Mouse (Mus musculus) stomach, postnatal 0 days (tissue): ENCODE measurements around the gene Tab2. TPM values are rescaled to one million over a fixed set of nuclear protein-coding genes. Genes with fewer than 3 reads are reported as not detected.

Source experiments
- ATAC-seq: fragments of 200-750 bp; cut with Nextera tagmentation; 2 replicates; pipeline ENCODE4 v1.8.0; 2017; ENCODE audit not compliant: low FRiP score, low TSS enrichment
- DNase-seq: peaks from one replicate; pipeline ENCODE4 v3.0.0-alpha.2; 2016; ENCODE audit warnings: low spot score
- H3K27ac ChIP-seq: fragments of 300-500 bp; sonication (generic); replicated peaks from 2 replicates; pipeline ENCODE4 v1.5.1; 2014; ENCODE audit warnings: mild to moderate bottlenecking, control low read depth
- H3K27me3 ChIP-seq: fragments of 300-500 bp; sonication (generic); 2 replicates; pipeline ENCODE4 v1.6.1; 2014; ENCODE audit warnings: low read length; ENCODE audit not compliant: control insufficient read depth, insufficient read depth
- H3K36me3 ChIP-seq: fragments of 300-500 bp; sonication (generic); 2 replicates; pipeline ENCODE4 v1.6.1; 2014; ENCODE audit warnings: low read length, mixed read lengths; ENCODE audit not compliant: control insufficient read depth, insufficient read depth
- H3K4me1 ChIP-seq: fragments of 300-500 bp; sonication (generic); replicated peaks from 2 replicates; pipeline ENCODE4 v1.6.1; 2014; ENCODE audit warnings: antibody characterized with exemption; ENCODE audit not compliant: control insufficient read depth, insufficient read depth
- H3K4me2 ChIP-seq: fragments of 300-500 bp; sonication (generic); replicated peaks from 2 replicates; pipeline ENCODE4 v1.6.1; 2014; ENCODE audit warnings: low read depth, mild to moderate bottlenecking, control low read depth, moderate library complexity
- H3K4me3 ChIP-seq: fragments of 300-500 bp; sonication (generic); 2 replicates; pipeline ENCODE4 v1.5.1; 2014; ENCODE audit warnings: low read depth, low read length, control low read depth
- H3K9ac ChIP-seq: fragments of 300-500 bp; sonication (generic); 2 replicates; pipeline ENCODE4 v1.6.1; 2014; ENCODE audit warnings: mild to moderate bottlenecking, low read length, control low read depth, mixed read lengths
- H3K9me3 ChIP-seq: fragments of 300-500 bp; sonication (generic); 2 replicates; pipeline ENCODE4 v1.6.1; 2016; ENCODE audit warnings: low read length; ENCODE audit not compliant: control insufficient read depth
- CTCF ChIP-seq: IDR thresholded peaks from 2 replicates; pipeline ENCODE4 v1.5.1; 2016; ENCODE audit warnings: antibody characterized with exemption, low read depth, mild to moderate bottlenecking, moderate library complexity
- EP300 ChIP-seq: optimal IDR thresholded peaks from 2 replicates; pipeline ENCODE3; 2016; ENCODE audit warnings: antibody characterized with exemption
- WGBS: fragments of 180-500 bp; shearing (Covaris S2); extraction: QIAGEN DNeasy Blood & Tissue Kit; methylation state at CpG from one replicate; pipeline ENCODE4 v1.1.7; 2014; 5-methylcytosine and 5-hydroxymethylcytosine counted together
- polyA plus RNA-seq: library from polyadenylated mRNA; unstranded; fragments of >200 nt; fragmentation: Nextera tagmentation; extraction: Ambion mirVana; gene quantifications from 2 replicates; pipeline ENCODE4 v1.2.1, GENCODE M21; 2015

The Tab2 gene
- polyA plus RNA-seq, 1 experiment from 2014 or later = 10.1 TPM

GRCm38 (mm10) chr10:7861259-7861936 lies 94.6 kb downstream of the Tab2 start:
- Histone ChIP-seq H3K9me3 (no peaks in the 10 kb centered on the region), H3K27ac (no peak overlapping the region), H3K27me3 (no peaks in the 10 kb centered on the region), H3K9ac (no peak overlapping the region), H3K36me3 (no peaks in the 10 kb centered on the region), H3K4me1 (no peaks in the 10 kb centered on the region), H3K4me3 (no peak overlapping the region), H3K4me2 (no peak overlapping the region)
- ATAC-seq (no peak), DNase-seq (no peak)
- WGBS = 72% methylated on average over 14 of the region's 14 CpGs
- TF ChIP-seq CTCF (no peak), EP300 (no peak)

GRCm38 (mm10) chr10:7860494-7860893 lies 95.5 kb downstream of the Tab2 start:
- H3K4me3 ChIP-seq = no peak overlapping the region
- WGBS = 87% methylated on average over 7 of the region's 7 CpGs
- H3K9me3 ChIP-seq = no peaks in the 10 kb centered on the region
- H3K27ac ChIP-seq = no peak overlapping the region
- no peak for TF ChIP-seq EP300
- TF ChIP-seq CTCF = no peak
- no peaks in the 10 kb centered on the region for H3K36me3 ChIP-seq
- H3K27me3 ChIP-seq = no peaks in the 10 kb centered on the region
- no peaks in the 10 kb centered on the region for H3K4me1 ChIP-seq
- DNase-seq = no peak
- no peak overlapping the region for H3K9ac ChIP-seq
- H3K4me2 ChIP-seq = no peak overlapping the region
- ATAC-seq = no peak

Other genes with a start within 250 kb of the Tab2 start
- gene Katna1, start 230.2 kb downstream of the Tab2 start, polyA plus RNA-seq = 40.2 and 42.5 TPM in 2 replicates
- 88.8 and 95.0 TPM in 2 replicates for gene Ginm1, start 163.4 kb downstream of the Tab2 start, polyA plus RNA-seq
- 21.3 and 23.3 TPM in 2 replicates for gene Ppil4, start 163.3 kb downstream of the Tab2 start, polyA plus RNA-seq
- 0.17 and 0.28 TPM in 2 replicates for gene Zc3h12d, start 123.8 kb downstream of the Tab2 start, polyA plus RNA-seq